Mouse (Mus musculus) G1E (cell line): Measurements from ENCODE around the gene Atf6.

ENCODE experiments used
- CTCF ChIP-seq: IDR thresholded peaks from 2 replicates; pipeline ENCODE4 v1.5.1; 2012; ENCODE audit warnings: low read depth, low read length, inconsistent platforms, mixed read lengths
- GATA1 ChIP-seq: IDR thresholded peaks from 2 replicates; pipeline ENCODE4 v1.6.1; 2012; ENCODE audit warnings: borderline replicate concordance, low read length, inconsistent platforms, mixed read lengths
- GATA2 ChIP-seq: IDR thresholded peaks from 2 replicates; pipeline ENCODE4 v1.6.1; 2012; ENCODE audit warnings: low read depth, low read length, inconsistent platforms, borderline replicate concordance
- POLR2AphosphoS5 ChIP-seq: IDR thresholded peaks from 2 replicates; pipeline ENCODE4 v1.6.1; 2012; ENCODE audit warnings: low read depth, low read length, inconsistent platforms; ENCODE audit not compliant: insufficient replicate concordance
- TAL1 ChIP-seq: conservative IDR thresholded peaks from 2 replicates; pipeline ENCODE4 v1.6.1; 2012; ENCODE audit warnings: low read depth, low read length, inconsistent platforms, mixed read lengths

GRCm38 (mm10) chr1:170734866-170735265 lies 132.7 kb downstream of the Atf6 start:
- TF ChIP-seq CTCF (no peak), GATA1 (no peak), TAL1 (no peak), GATA2 (no peak), POLR2AphosphoS5 (no peak)
